Mouse (Mus musculus) stomach, postnatal 0 days (tissue): ENCODE results near the gene Tmem88b.

Experiments
- CTCF ChIP-seq: IDR thresholded peaks from 2 replicates; pipeline ENCODE4 v1.5.1; 2016; ENCODE audit warnings: antibody characterized with exemption, low read depth, mild to moderate bottlenecking, moderate library complexity
- EP300 ChIP-seq: optimal IDR thresholded peaks from 2 replicates; pipeline ENCODE3; 2016; ENCODE audit warnings: antibody characterized with exemption

GRCm38 (mm10) chr4:155785819-155786218 is at the start of gene Tmem88b:
- TF ChIP-seq EP300 (no peak), CTCF (peak; percentile 58)
